Mouse (Mus musculus): ENCODE results near the gene Ddhd1.

GRCm38 (mm10) chr14:45653756-45654155 lies 4.2 kb downstream of the Ddhd1 start:
- TF ChIP-seq POLR2A (IDR thresholded peaks at IDR 0.05; ENCODE audit: borderline replicate concordance, low read depth, low read length) (no peak), CTCF (IDR thresholded peaks at IDR 0.05; ENCODE audit: low read depth, low read length) (no peak)

All from bone marrow macrophage, adult 2 months (primary cell).